Comparison of ENCODE assay signal across 24 mouse cellular contexts in the genomic region with DNA sequence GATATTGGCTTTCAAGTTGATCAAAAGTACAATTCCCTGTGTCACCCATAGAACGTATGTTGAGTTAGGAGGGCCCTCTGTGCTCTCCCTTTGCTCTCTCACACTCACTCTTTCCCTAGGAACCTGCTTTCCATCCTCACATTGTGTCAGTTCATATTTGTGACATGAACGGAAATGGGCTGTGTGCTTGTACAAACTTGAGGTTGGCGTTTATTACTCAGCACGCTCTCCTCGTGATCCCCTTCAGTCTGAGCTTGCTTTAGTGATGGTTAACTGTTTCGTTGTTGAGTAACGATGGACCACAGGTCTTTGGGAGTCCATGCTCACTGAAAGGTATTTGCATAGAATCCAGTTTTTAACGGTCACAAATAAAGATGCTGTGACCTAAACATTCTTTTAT. TPM values are rescaled to one million over a fixed set of nuclear protein-coding genes. Genes with fewer than 3 reads are reported as not detected.
A peak's percentile ranks its signal among the peaks of the same experiment; 100 is the strongest.
DNase-seq lines count a peak whose midpoint lies in the region; ATAC-seq lines count a peak whose summit lies in the region.
"Had no signal": no experiment of that assay in that cellular context is flagged by ENCODE, and none has a peak within 500 bp of the region (broad histone marks: within the 10 kb centered on the region; RNA-seq: fewer than 3 reads in every experiment).

No protein-coding gene starts in this region.

- peak; percentile 59 for DNase-seq in 416B (ENCODE audit: low read depth)
- no peak for DNase-seq in spleen, postnatal 14 days (ENCODE audit: low spot score in 2 of 2)
- DNase-seq in thymus, postnatal 36 days, result no peak
- DNase-seq in layer of hippocampus, adult 18-20 months (ENCODE audit: low spot score in 2 of 2), result no peak
- DNase-seq: adrenal gland, adult 2 months; adrenal gland, postnatal 25 days; cerebellum, adult 18-20 months; cerebellum, postnatal 10 days; gastrocnemius, postnatal 36 days; heart, adult 2 months; heart, postnatal 14 days had no signal

- ATAC-seq in CD4-positive, CD25-positive, alpha-beta regulatory T cell, adult 4 months, result peak; percentile 71
- peak; percentile 69 for ATAC-seq in granulocyte monocyte progenitor cell, adult 5-6 weeks (replicated peaks; ENCODE audit: poor library complexity, severe bottlenecking)
- peak; percentile 63 for ATAC-seq in megakaryocyte progenitor cell, adult 5-6 weeks (replicated peaks; ENCODE audit: poor library complexity)
- ATAC-seq: forebrain, embryonic 15.5 days; Patski had no signal

RNA-seq across cellular contexts. Expression of gene Tex48, which starts 4.9 kb away (rescaled TPM):
- not detected for polyA plus RNA-seq in CD4-positive, CD25-positive, alpha-beta regulatory T cell, adult 4 months (2017; shearing (Covaris generic))
- total RNA-seq in granulocyte monocyte progenitor cell, adult 5-6 weeks (2014; fragmentation: Nextera tagmentation), result not detected in 2 replicates
- total RNA-seq in granulocyte monocyte progenitor cell, adult 5-6 weeks (2017), result not detected in 2 replicates
- total RNA-seq in megakaryocyte progenitor cell, adult 5-6 weeks (2015), result not detected in 2 replicates
- not detected in 2 replicates for total RNA-seq in megakaryocyte progenitor cell, adult 5-6 weeks (2017)
- total RNA-seq in layer of hippocampus, adult 18-20 months (2021), result not detected
- total RNA-seq: adrenal gland, adult 2 months; adrenal gland, postnatal 25 days; gastrocnemius, adult 8-10 months; gastrocnemius, postnatal 36 days; heart, adult 2 months; heart, postnatal 14 days had no signal
- polyA plus RNA-seq: adrenal gland, adult 2 months; embryonic facial prominence, embryonic 12.5 days; forebrain, embryonic 11.5 days; forebrain, embryonic 15.5 days; heart, adult 2 months; heart, embryonic 11.5 days; heart, embryonic 15.5 days; hindbrain, embryonic 11.5 days; hindbrain, embryonic 15.5 days; intestine, embryonic 14.5 days; Patski had no signal

RNA-seq across cellular contexts. Expression of gene Gm11213, which starts 22.1 kb away (rescaled TPM):
- polyA plus RNA-seq in CD4-positive, CD25-positive, alpha-beta regulatory T cell, adult 4 months (2017; shearing (Covaris generic)), result not detected
- not detected in 2 replicates for total RNA-seq in granulocyte monocyte progenitor cell, adult 5-6 weeks (2014; fragmentation: Nextera tagmentation)
- total RNA-seq in granulocyte monocyte progenitor cell, adult 5-6 weeks (2017), result not detected in 2 replicates
- not detected in 2 replicates for total RNA-seq in megakaryocyte progenitor cell, adult 5-6 weeks (2015)
- not detected in 2 replicates for total RNA-seq in megakaryocyte progenitor cell, adult 5-6 weeks (2017)
- not detected for total RNA-seq in layer of hippocampus, adult 18-20 months (2021)
- total RNA-seq: adrenal gland, adult 2 months; adrenal gland, postnatal 25 days; gastrocnemius, adult 8-10 months; gastrocnemius, postnatal 36 days; heart, adult 2 months; heart, postnatal 14 days had no signal
- polyA plus RNA-seq: adrenal gland, adult 2 months; embryonic facial prominence, embryonic 12.5 days; forebrain, embryonic 11.5 days; forebrain, embryonic 15.5 days; heart, adult 2 months; heart, embryonic 11.5 days; heart, embryonic 15.5 days; hindbrain, embryonic 11.5 days; hindbrain, embryonic 15.5 days; intestine, embryonic 14.5 days; Patski had no signal

RNA-seq across cellular contexts. Expression of gene Gm11214, which starts 36.1 kb away (rescaled TPM):
- under 1 TPM in 1 of 2 experiments, not detected in 1; 0.67 TPM for polyA plus RNA-seq in CD4-positive, CD25-positive, alpha-beta regulatory T cell, adult 4 months (2017; shearing (Covaris generic))
- total RNA-seq in granulocyte monocyte progenitor cell, adult 5-6 weeks (2014; fragmentation: Nextera tagmentation), result not detected in 2 replicates
- not detected in 2 replicates for total RNA-seq in granulocyte monocyte progenitor cell, adult 5-6 weeks (2017)
- total RNA-seq in megakaryocyte progenitor cell, adult 5-6 weeks (2015), result not detected in 2 replicates
- not detected in 2 replicates for total RNA-seq in megakaryocyte progenitor cell, adult 5-6 weeks (2017)
- total RNA-seq in layer of hippocampus, adult 18-20 months (2021), result not detected
- total RNA-seq: adrenal gland, adult 2 months; adrenal gland, postnatal 25 days; gastrocnemius, adult 8-10 months; gastrocnemius, postnatal 36 days; heart, adult 2 months; heart, postnatal 14 days had no signal
- polyA plus RNA-seq: adrenal gland, adult 2 months; embryonic facial prominence, embryonic 12.5 days; forebrain, embryonic 11.5 days; forebrain, embryonic 15.5 days; heart, adult 2 months; heart, embryonic 11.5 days; heart, embryonic 15.5 days; hindbrain, embryonic 11.5 days; hindbrain, embryonic 15.5 days; intestine, embryonic 14.5 days; Patski had no signal
